Mouse (Mus musculus) mature B cell (primary cell): ENCODE results near the gene Hba-a2.

Source experiments
- in situ Hi-C: fragments of 300-500 bp; cut with MboI; formaldehyde crosslinking; loops from 2 replicates; pipeline ENCODE4 v1.14.3; 2019

The Hba-a2 gene

GRCm38 (mm10) chr11:32320507-32321195 lies 24.4 kb downstream of the Hba-a2 start:
- in situ Hi-C loops, result no loop called here

- in situ Hi-C loops, result no loop called here
Observed at GRCm38 (mm10) chr11:32321196-32321565, 24.9 kb downstream of the Hba-a2 start.

GRCm38 (mm10) chr11:32324609-32325008 lies 28.3 kb downstream of the Hba-a2 start:
- in situ Hi-C loops, result no loop called here

- in situ Hi-C loops, result no loop called here
Observed at GRCm38 (mm10) chr11:32331075-32331474, 34.8 kb downstream of the Hba-a2 start.

GRCm38 (mm10) chr11:32331861-32332260 lies 35.6 kb downstream of the Hba-a2 start:
- in situ Hi-C loops, result no loop called here

- in situ Hi-C loops, result no loop called here
Observed at GRCm38 (mm10) chr11:32333235-32333634, 36.9 kb downstream of the Hba-a2 start.

- in situ Hi-C loops, result no loop called here
Observed at GRCm38 (mm10) chr11:32336435-32336907, 40.2 kb downstream of the Hba-a2 start.

GRCm38 (mm10) chr11:32339131-32339531 lies 42.8 kb downstream of the Hba-a2 start:
- in situ Hi-C loops, result no loop called here

GRCm38 (mm10) chr11:32340476-32341473 lies 44.5 kb downstream of the Hba-a2 start:
- in situ Hi-C loops, result no loop called here

GRCm38 (mm10) chr11:32342770-32343191 lies 46.5 kb downstream of the Hba-a2 start:
- in situ Hi-C loops, result no loop called here

GRCm38 (mm10) chr11:32343350-32343749 lies 47.1 kb downstream of the Hba-a2 start:
- in situ Hi-C loops, result no loop called here

GRCm38 (mm10) chr11:32345504-32346297 lies 49.4 kb downstream of the Hba-a2 start:
- in situ Hi-C loops, result no loop called here
